Mouse (Mus musculus) megakaryocyte, embryonic 14.5 days (primary cell): ENCODE measurements at regions not wholly inside any gene's neighbourhood (a gene's known extent, or its start where the extent isn't known, plus 50 kb on each side); places are given as distances from the start of the nearest gene placed in this dataset.

ENCODE experiments used
- FLI1 ChIP-seq: IDR thresholded peaks from 2 replicates; pipeline ENCODE4 v1.6.1; 2012; ENCODE audit warnings: low read length, inconsistent platforms, mixed read lengths
- GATA1 ChIP-seq: IDR thresholded peaks from 3 replicates; pipeline ENCODE4 v1.6.1; 2012; ENCODE audit warnings: mixed read lengths, low read length, inconsistent platforms, borderline replicate concordance

GRCm38 (mm10) chr6:109948928-109949327 lies 696.5 kb upstream of the Grm7 start:
- TF ChIP-seq GATA1 (no peak), FLI1 (no peak)
